In the genomic region with DNA sequence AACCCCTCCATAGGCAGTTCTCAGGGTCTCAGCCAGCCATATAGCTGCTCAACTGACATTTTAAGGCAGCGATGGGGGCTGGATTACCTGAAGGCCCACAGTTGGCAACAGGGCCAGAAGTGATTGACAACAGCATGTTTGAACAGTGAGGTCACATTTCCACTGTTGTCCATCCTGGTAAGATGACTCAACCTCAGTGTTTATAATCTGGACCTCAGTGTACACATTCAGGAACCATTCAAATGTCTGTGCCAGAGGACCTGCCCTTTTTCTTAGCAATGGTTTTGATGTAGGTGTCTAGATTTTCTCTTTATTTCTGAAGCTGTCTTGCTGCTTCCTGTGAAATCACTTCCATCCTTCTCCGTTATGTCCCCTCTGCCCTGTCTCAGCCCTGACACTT, we compare ENCODE assay signal across 23 mouse cellular contexts.
DNase-seq lines count a peak whose midpoint lies in the region; ATAC-seq and TF ChIP-seq lines count a peak whose summit lies in the region.
"Had no signal": no experiment of that assay in that cellular context is flagged by ENCODE, and none has a peak within 500 bp of the region (broad histone marks: within the 10 kb centered on the region; RNA-seq: fewer than 3 reads in every experiment).

No protein-coding gene starts in this region.

- no peaks in the 10 kb centered on the region for H3K27me3 ChIP-seq in liver, postnatal 0 days (ENCODE audit: insufficient read depth, low read length)
- no peaks in the 10 kb centered on the region for H3K27me3 ChIP-seq in stomach, postnatal 0 days (ENCODE audit: control insufficient read depth, insufficient read depth, low read length)
- H3K27me3 ChIP-seq: limb, embryonic 12.5 days; lung, embryonic 15.5 days; neural tube, embryonic 15.5 days had no signal

- no peak overlapping the region for H3K4me3 ChIP-seq in liver, postnatal 0 days (ENCODE audit: low read depth, low read length)
- no peak overlapping the region for H3K4me3 ChIP-seq in stomach, postnatal 0 days (ENCODE audit: low read depth, low read length)
- H3K4me3 ChIP-seq: embryonic facial prominence, embryonic 10.5 days; forebrain, embryonic 10.5 days; gastrocnemius, adult 2 months; layer of hippocampus, adult 2 months; limb, embryonic 12.5 days; lung, embryonic 15.5 days; neural tube, embryonic 15.5 days had no signal

- 72% methylated on average over 2 of the region's 2 CpGs for WGBS in liver, postnatal 0 days (ENCODE audit: insufficient replicate concordance)
- WGBS in stomach, postnatal 0 days: 64% methylated on average over 2 of the region's 2 CpGs

- H3K9me3 ChIP-seq in liver, postnatal 0 days (ENCODE audit: low read length): no peaks in the 10 kb centered on the region
- no peaks in the 10 kb centered on the region for H3K9me3 ChIP-seq in stomach, postnatal 0 days (ENCODE audit: control insufficient read depth, low read length)
- H3K9me3 ChIP-seq: embryonic facial prominence, embryonic 10.5 days; forebrain, embryonic 10.5 days; limb, embryonic 12.5 days; lung, embryonic 15.5 days; neural tube, embryonic 15.5 days had no signal

- no peak overlapping the region for H3K4me2 ChIP-seq in liver, postnatal 0 days (ENCODE audit: low read depth, low read length)
- H3K4me2 ChIP-seq in stomach, postnatal 0 days (replicated peaks; ENCODE audit: low read depth): no peak overlapping the region
- H3K4me2 ChIP-seq: heart, embryonic 11.5 days; limb, embryonic 12.5 days; lung, embryonic 15.5 days; neural tube, embryonic 15.5 days had no signal

- no peaks in the 10 kb centered on the region for H3K36me3 ChIP-seq in liver, postnatal 0 days (replicated peaks; ENCODE audit: insufficient read depth, low read length)
- H3K36me3 ChIP-seq in stomach, postnatal 0 days (ENCODE audit: control insufficient read depth, insufficient read depth, low read length): no peaks in the 10 kb centered on the region
- H3K36me3 ChIP-seq: embryonic facial prominence, embryonic 10.5 days; forebrain, embryonic 10.5 days; limb, embryonic 12.5 days; lung, embryonic 15.5 days; neural tube, embryonic 15.5 days had no signal

- no peak for TF ChIP-seq CTCF in liver, postnatal 0 days (IDR thresholded peaks at IDR 0.05; ENCODE audit: low read depth)
- no peak for TF ChIP-seq CTCF in stomach, postnatal 0 days (IDR thresholded peaks at IDR 0.05; ENCODE audit: low read depth)

- peak; percentile 87 for ATAC-seq in liver, postnatal 0 days
- peak; percentile 92 for ATAC-seq in stomach, postnatal 0 days (ENCODE audit: low FRiP score, low TSS enrichment)
- ATAC-seq: CD4-positive, CD25-positive, alpha-beta regulatory T cell, adult 4 months; hindbrain, embryonic 16.5 days; intestine, postnatal 0 days; midbrain, embryonic 16.5 days had no signal

- H3K9ac ChIP-seq in liver, postnatal 0 days (replicated peaks): no peak overlapping the region
- no peak overlapping the region for H3K9ac ChIP-seq in stomach, postnatal 0 days (ENCODE audit: low read length)
- H3K9ac ChIP-seq: limb, embryonic 12.5 days; lung, embryonic 15.5 days; neural tube, embryonic 15.5 days had no signal

- peaks cover 29% of the 10 kb centered on the region for H3K4me1 ChIP-seq in liver, postnatal 0 days (ENCODE audit: insufficient read depth)
- H3K4me1 ChIP-seq in stomach, postnatal 0 days (replicated peaks; ENCODE audit: control insufficient read depth, insufficient read depth): no peaks in the 10 kb centered on the region
- H3K4me1 ChIP-seq: embryonic facial prominence, embryonic 10.5 days had no signal

- peak; percentile 27 for DNase-seq in lung, postnatal 10 days
- DNase-seq in lung, postnatal 14 days: no peak
- DNase-seq in NIH3T3 (ENCODE audit: low read depth): peak; percentile 52
- peak; percentile 39 for DNase-seq in liver, postnatal 0 days
- no peak for DNase-seq in stomach, postnatal 0 days (ENCODE audit: low spot score)
- DNase-seq in heart, adult 8-10 months (ENCODE audit: low spot score): no peak
- no peak for DNase-seq in retina, postnatal 1 day
- DNase-seq: adrenal gland, postnatal 36 days; cerebellum, adult 9-11 months; gastrocnemius, adult 2 months; kidney, postnatal 25 days; layer of hippocampus, postnatal 36 days had no signal

- no peak for TF ChIP-seq EP300 in liver, postnatal 0 days (IDR thresholded peaks at IDR 0.05; ENCODE audit: low read depth)
- TF ChIP-seq EP300 in stomach, postnatal 0 days (optimal IDR thresholded peaks at IDR 0.05): no peak

- 0 out of 2 replicates have a peak overlapping the region, but pooled peaks have one; percentile 41 for H3K27ac ChIP-seq in liver, postnatal 0 days (ENCODE audit: low read depth)
- no peak overlapping the region for H3K27ac ChIP-seq in stomach, postnatal 0 days (replicated peaks)
- H3K27ac ChIP-seq: embryonic facial prominence, embryonic 10.5 days; forebrain, embryonic 10.5 days; gastrocnemius, adult 2 months; layer of hippocampus, adult 2 months; limb, embryonic 12.5 days; lung, embryonic 15.5 days; neural tube, embryonic 15.5 days had no signal

Comparison
In these comparisons a context has a peak if more than half of its experiments do, and no peak if none do; other contexts are left out.
1. DNase-seq: peak in lung, postnatal 10 days (single experiment), NIH3T3 (single experiment) and liver, postnatal 0 days (single experiment); none in lung, postnatal 14 days (single experiment), stomach, postnatal 0 days (single experiment), heart, adult 8-10 months (single experiment) and retina, postnatal 1 day (single experiment).